Mouse (Mus musculus) liver, postnatal 0 days (tissue): Measurements from ENCODE around the gene Matk. TPM values are rescaled to one million over a fixed set of nuclear protein-coding genes. Genes with fewer than 3 reads are reported as not detected.

ENCODE experiments used
- ATAC-seq: fragments of 200-750 bp; cut with Nextera tagmentation; 2 replicates; pipeline ENCODE4 v1.8.0; 2017; ENCODE audit warnings: mild to moderate bottlenecking, moderate library complexity
- DNase-seq: peaks from one replicate; pipeline ENCODE4 v3.0.0-alpha.2; 2016
- H3K27ac ChIP-seq: fragments of 300-500 bp; sonication (generic); 2 replicates; pipeline ENCODE4 v1.5.1; 2014; ENCODE audit warnings: antibody characterized with exemption, moderate library complexity, mild to moderate bottlenecking, low read depth
- H3K27me3 ChIP-seq: fragments of 300-500 bp; sonication (generic); 2 replicates; pipeline ENCODE4 v1.6.1; 2014; ENCODE audit warnings: low read length, control low read depth, mixed read lengths; ENCODE audit not compliant: insufficient read depth
- H3K36me3 ChIP-seq: fragments of 300-500 bp; sonication (generic); replicated peaks from 2 replicates; pipeline ENCODE4 v1.6.1; 2014; ENCODE audit warnings: mild to moderate bottlenecking, control low read depth, low read length, moderate library complexity, mixed read lengths; ENCODE audit not compliant: insufficient read depth
- H3K4me1 ChIP-seq: fragments of 300-500 bp; sonication (generic); 2 replicates; pipeline ENCODE4 v1.6.1; 2014; ENCODE audit warnings: antibody characterized with exemption, mild to moderate bottlenecking, control low read depth; ENCODE audit not compliant: insufficient read depth
- H3K4me2 ChIP-seq: fragments of 300-500 bp; sonication (generic); 2 replicates; pipeline ENCODE4 v1.6.1; 2014; ENCODE audit warnings: low read depth, mild to moderate bottlenecking, low read length, moderate library complexity, mixed read lengths
- H3K4me3 ChIP-seq: fragments of 300-500 bp; sonication (generic); 2 replicates; pipeline ENCODE4 v1.5.1; 2014; ENCODE audit warnings: low read depth, low read length
- H3K9ac ChIP-seq: fragments of 300-500 bp; sonication (generic); replicated peaks from 2 replicates; pipeline ENCODE4 v1.6.1; 2014; ENCODE audit warnings: mild to moderate bottlenecking, moderate library complexity
- H3K9me3 ChIP-seq: fragments of 300-500 bp; sonication (generic); 2 replicates; pipeline ENCODE4 v1.6.1; 2016; ENCODE audit warnings: mild to moderate bottlenecking, control low read depth, low read length, mixed read lengths
- CTCF ChIP-seq: sonication (generic); IDR thresholded peaks from 2 replicates; pipeline ENCODE4 v1.5.1; 2016; ENCODE audit warnings: antibody characterized with exemption, low read depth
- EP300 ChIP-seq: IDR thresholded peaks from 2 replicates; pipeline ENCODE4 v1.6.1; 2016; ENCODE audit warnings: antibody characterized with exemption, low read depth, mild to moderate bottlenecking
- WGBS: fragments of 180-500 bp; shearing (Covaris S2); extraction: QIAGEN DNeasy Blood & Tissue Kit; methylation state at CpG from one replicate; pipeline ENCODE4 v1.1.7; 2014; ENCODE audit not compliant: insufficient replicate concordance; 5-methylcytosine and 5-hydroxymethylcytosine counted together
- polyA plus RNA-seq: library from polyadenylated mRNA; unstranded; fragments of >200 nt; fragmentation: Nextera tagmentation; extraction: Ambion mirVana; gene quantifications from 2 replicates; pipeline ENCODE4 v1.2.1, GENCODE M21; 2015

Gene Matk
- polyA plus RNA-seq, 1 experiment from 2014 or later: 1.7 TPM

DNA sequence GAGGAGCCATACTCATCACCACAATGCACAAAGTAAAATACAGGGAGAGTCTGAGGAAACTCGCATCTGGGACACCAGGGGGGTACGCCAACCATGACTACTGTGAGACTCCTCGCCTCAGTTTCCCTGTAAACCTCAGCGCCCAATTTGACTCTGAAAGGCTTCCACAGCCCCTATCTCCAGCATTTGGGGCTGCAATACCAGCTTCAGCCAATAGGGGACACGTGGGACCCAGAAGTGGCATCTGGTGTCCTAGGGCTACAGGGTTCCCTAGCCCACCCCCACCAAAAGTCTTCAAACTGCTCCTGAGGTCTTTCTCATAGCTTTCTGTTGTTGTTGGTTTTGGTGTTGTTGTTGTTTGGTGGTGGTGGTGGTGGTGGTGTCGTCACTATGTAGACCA lies 35.9 kb downstream of the Matk start:
- DNase-seq: peak; percentile 60

DNA sequence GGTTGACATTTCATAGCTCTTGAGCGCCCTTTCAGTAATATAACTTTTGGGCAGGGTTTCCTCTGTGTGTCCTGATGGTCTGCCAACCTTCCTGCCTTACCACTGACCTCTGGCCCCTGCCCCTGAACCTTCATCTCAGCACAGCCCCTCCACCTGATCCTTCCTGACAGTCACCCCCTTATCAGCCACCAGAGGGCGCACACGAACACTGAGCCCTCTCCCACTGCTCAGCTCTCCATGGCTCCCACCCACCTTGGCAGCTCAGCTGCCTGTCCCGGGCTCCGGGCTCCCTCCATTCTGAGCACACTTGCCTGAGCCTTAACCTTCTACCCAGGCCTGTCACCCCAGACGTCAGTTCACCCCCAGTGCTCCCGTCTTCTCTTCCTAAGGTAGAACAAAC lies 36.5 kb downstream of the Matk start:
- Histone ChIP-seq H3K4me2 (peak overlapping the region; percentile 42; the same call in 1 of the 2 replicates), H3K36me3 (no peaks in the 10 kb centered on the region), H3K4me3 (no peak overlapping the region), H3K27ac (no peak overlapping the region), H3K9me3 (no peaks in the 10 kb centered on the region), H3K4me1 (peaks cover 39% of the 10 kb centered on the region), H3K9ac (no peak overlapping the region), H3K27me3 (peaks cover 7% of the 10 kb centered on the region)
- 4% methylated on average over 7 of the region's 7 CpGs for WGBS
- peak; percentile 72 for DNase-seq
- TF ChIP-seq EP300 (no peak), CTCF (peak; percentile 94)
- ATAC-seq: no peak

More for the DNA sequence above, 35.9 kb downstream of the Matk start:
- no peak overlapping the region for H3K4me3 ChIP-seq
- peaks cover 32% of the 10 kb centered on the region for H3K4me1 ChIP-seq
- H3K27ac ChIP-seq: no peak overlapping the region
- H3K9me3 ChIP-seq: no peaks in the 10 kb centered on the region
- H3K4me2 ChIP-seq: no peak overlapping the region
- TF ChIP-seq EP300 (no peak), CTCF (peak; percentile 71)
- WGBS: 37% methylated on average over 6 of the region's 6 CpGs
- no peak overlapping the region for H3K9ac ChIP-seq
- no peaks in the 10 kb centered on the region for H3K36me3 ChIP-seq
- peaks cover 13% of the 10 kb centered on the region for H3K27me3 ChIP-seq
- ATAC-seq: no peak

DNA sequence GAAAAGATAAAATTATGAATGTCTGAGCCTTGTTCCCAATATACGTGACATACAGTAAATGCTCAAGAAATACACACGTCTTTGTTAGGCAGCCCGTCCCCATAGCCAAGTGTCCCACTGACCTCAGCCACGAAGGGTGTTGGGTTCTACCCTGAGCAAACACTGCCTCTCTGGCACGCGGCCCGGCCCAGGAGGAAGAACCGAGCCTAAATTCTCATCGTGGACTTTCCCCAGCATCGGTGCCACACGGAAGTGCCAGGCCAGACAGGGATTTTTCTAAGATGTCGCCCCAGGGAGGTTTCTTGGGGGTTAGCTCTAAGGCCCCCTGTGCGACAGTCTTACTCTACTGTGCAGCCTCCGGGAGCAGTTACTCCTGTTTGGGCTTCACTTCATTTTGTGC lies 37.1 kb downstream of the Matk start:
- Histone ChIP-seq H3K9me3 (no peaks in the 10 kb centered on the region), H3K4me1 (peaks cover 44% of the 10 kb centered on the region), H3K9ac (no peak overlapping the region), H3K27ac (no peak overlapping the region), H3K36me3 (no peaks in the 10 kb centered on the region), H3K4me2 (peak overlapping the region; percentile 42; the same call in 1 of the 2 replicates), H3K4me3 (no peak overlapping the region), H3K27me3 (peaks cover 1% of the 10 kb centered on the region)
- 65% methylated on average over 14 of the region's 14 CpGs for WGBS
- TF ChIP-seq EP300: no peak
- TF ChIP-seq CTCF: no peak
- ATAC-seq (no peak), DNase-seq (no peak)

DNA sequence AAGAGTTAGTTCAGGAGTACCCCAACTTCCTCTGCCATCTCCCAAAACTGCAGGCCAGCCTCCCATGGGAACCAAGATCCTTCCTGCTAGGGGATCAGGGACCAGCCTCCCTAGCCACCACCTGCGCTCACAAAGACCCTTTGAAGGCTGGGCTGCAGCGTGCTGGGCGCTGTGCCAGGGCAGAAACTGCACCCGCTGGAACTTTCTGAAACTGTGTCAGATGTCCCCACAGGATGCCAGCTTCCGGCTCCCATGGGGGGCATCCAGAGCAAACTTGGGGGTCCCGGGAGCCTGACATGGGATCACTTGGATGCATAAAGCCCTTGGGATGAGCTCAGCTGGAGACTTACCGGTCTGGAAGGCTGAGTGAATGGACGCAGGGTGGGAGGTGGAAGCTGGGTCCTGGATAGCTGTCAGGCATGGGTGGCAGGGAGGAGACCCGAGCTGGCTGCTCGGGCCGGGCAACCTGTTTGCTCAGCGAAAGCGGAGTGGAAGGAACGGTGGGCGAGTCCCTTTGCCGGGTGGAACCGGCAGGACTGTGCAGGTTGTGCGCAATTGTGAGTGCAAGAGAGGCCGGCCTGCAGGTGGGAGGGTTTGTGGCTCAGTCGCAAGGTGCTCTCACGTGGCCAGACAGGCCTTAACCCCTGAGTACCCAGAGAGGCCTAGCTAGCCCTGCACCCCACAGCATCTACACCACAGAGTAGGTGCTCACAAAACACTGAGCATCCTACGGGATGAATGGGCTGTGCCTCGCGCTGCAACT lies 38.1 kb downstream of the Matk start:
- Histone ChIP-seq H3K9ac (no peak overlapping the region), H3K27ac (peak overlapping the region; percentile 44; the same call in 1 of the 2 replicates), H3K4me2 (0 out of 2 replicates have a peak overlapping the region, but pooled peaks have one; percentile 15), H3K4me1 (peaks cover 50% of the 10 kb centered on the region), H3K4me3 (no peak overlapping the region), H3K27me3 (no peaks in the 10 kb centered on the region), H3K9me3 (no peaks in the 10 kb centered on the region), H3K36me3 (no peaks in the 10 kb centered on the region; the same call in 1 of the 2 replicates)
- ATAC-seq (no peak), DNase-seq (no peak)
- 47% methylated on average over 24 of the region's 24 CpGs for WGBS
- TF ChIP-seq EP300: no peak
- no peak for TF ChIP-seq CTCF

DNA sequence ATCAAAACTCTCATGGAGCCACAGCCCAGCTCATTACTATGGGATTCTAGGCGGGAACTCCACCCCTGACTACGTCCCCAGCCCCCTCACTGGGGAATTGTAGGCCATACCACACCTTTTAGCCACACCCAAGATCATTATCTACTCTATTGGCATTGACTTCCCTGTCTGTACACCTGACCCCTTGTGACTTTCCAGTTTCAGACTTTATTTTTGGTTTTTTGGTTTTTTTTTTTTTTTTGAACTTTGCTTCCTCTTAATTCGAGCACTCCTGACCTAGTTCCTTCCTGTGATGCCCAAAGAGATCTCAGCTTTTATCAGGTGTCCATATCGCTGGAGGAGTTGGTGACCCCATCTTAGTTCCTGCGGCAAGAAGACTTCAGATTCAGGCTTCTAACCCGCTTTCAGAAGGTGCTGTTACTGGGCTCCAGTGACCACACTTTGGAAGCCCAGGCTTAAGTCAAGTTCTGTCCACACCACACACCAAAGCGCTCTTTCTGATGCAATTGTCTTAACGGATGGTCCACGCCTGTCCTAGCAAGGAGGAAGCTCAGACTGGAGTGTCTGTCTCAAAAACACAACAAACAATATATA lies 38.9 kb downstream of the Matk start, which contains the start of gene Tjp3:
Tjp3 (minus strand) TSS at position 71 of the 594 bp plus-strand sequence.
- no peak for DNase-seq
- H3K4me2 ChIP-seq: 0 out of 2 replicates have a peak within 1 kb of the TSS, but pooled peaks have one; percentile 15
- no peaks in the 10 kb centered on the region; the same call in 1 of the 2 replicates for H3K36me3 ChIP-seq
- 52% methylated on average over 9 of the region's 9 CpGs for whole genome bisulfite sequencing
- no peak for ATAC-seq
- no peaks in the 10 kb centered on the region for H3K27me3 ChIP-seq
- H3K4me3 ChIP-seq: no peak within 1 kb of the TSS
- H3K27ac ChIP-seq: peak within 1 kb of the TSS; percentile 58; the same call in 1 of the 2 replicates
- TF ChIP-seq EP300 (no peak), CTCF (no peak)
- H3K4me1 ChIP-seq: peaks cover 53% of the 10 kb centered on the region
- no peak within 1 kb of the TSS for H3K9ac ChIP-seq
- H3K9me3 ChIP-seq: no peaks in the 10 kb centered on the region

DNA sequence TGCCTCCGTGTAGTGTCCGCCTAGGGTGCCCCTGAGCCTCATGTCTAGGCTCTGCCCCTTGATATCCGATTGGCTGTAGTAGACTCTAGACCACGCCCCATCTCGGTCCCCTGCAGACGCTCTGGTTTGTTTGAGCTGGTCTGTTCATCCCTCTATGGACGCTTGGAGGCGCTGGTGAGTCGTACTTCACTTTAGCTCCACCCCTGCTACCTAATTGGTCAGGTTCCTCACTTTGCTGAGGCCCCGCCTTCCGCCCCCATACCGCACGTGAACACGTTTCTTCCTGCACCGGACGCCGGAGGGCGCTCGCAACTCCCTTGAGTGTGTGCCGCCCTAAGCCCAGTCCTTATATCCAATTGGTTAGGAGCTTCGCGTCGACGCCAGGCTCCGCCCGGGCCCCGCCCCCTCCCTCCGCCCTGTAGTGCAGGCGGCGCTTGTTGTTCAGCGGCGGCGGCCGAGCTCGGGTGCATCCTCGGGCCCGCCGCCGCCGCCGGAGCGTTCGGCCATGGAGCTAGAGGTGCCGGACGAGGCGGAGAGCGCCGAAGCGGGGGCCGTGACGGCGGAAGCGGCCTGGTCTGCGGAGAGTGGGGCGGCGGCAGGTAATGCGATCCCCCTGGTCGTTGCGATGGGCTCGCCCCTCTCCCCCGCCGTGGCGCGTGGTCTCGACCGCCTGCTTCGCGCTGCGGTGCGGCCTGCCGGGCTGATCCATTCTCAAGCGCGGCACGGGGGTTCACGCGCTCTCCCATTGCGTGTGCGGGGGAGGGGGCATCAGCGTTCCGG lies 40.0 kb downstream of the Matk start, which contains the start of gene Pip5k1c:
Pip5k1c (plus strand) TSS at position 410 of the 780 bp plus-strand sequence.
- H3K9me3 ChIP-seq: no peaks in the 10 kb centered on the region
- peak within 1 kb of the TSS; percentile 96 for H3K4me2 ChIP-seq
- DNase-seq (peak; percentile 100), ATAC-seq (peak; percentile 95)
- H3K27me3 ChIP-seq: no peaks in the 10 kb centered on the region
- H3K36me3 ChIP-seq: no peaks in the 10 kb centered on the region; the same call in 1 of the 2 replicates
- peak within 1 kb of the TSS; percentile 73 for H3K9ac ChIP-seq
- TF ChIP-seq CTCF (peak; percentile 97), EP300 (no peak; the same call in 1 of the 2 replicates)
- peak within 1 kb of the TSS; percentile 72 for H3K4me3 ChIP-seq
- peaks cover 61% of the 10 kb centered on the region for H3K4me1 ChIP-seq
- under 1% methylated on average over 65 of the region's 80 CpGs for WGBS
- H3K27ac ChIP-seq: peak within 1 kb of the TSS; percentile 94
